Mouse (Mus musculus): ENCODE data around the gene Abi1. TPM values are rescaled to one million over a fixed set of nuclear protein-coding genes. Genes with fewer than 3 reads are reported as not detected.

The Abi1 gene
- 51.8 and 52.9 TPM in 2 replicates for polyA plus RNA-seq (2015; fragmentation: Nextera tagmentation; extraction: Ambion mirVana)

GRCm38 (mm10) chr2:23040001-23040646, at the start of gene Abi1:
Gene Abi1 (minus strand): TSS chr2:23040241.
- Histone ChIP-seq H3K9me3 (no peaks in the 10 kb centered on the region), H3K36me3 (no peaks in the 10 kb centered on the region), H3K27me3 (no peaks in the 10 kb centered on the region), H3K4me1 (replicated peaks) (peaks cover 19% of the 10 kb centered on the region), H3K9ac (peak within 1 kb of the TSS; percentile 99), H3K27ac (peak within 1 kb of the TSS; percentile 98), H3K4me3 (peak within 1 kb of the TSS; percentile 98), H3K4me2 (peak within 1 kb of the TSS; percentile 76)
- ATAC-seq (ENCODE audit: low FRiP score), result peak; percentile 98
- 3% methylated on average over 24 of the region's 24 CpGs for WGBS

- Histone ChIP-seq H3K4me3 (no peak overlapping the region), H3K4me2 (no peak overlapping the region), H3K36me3 (peaks cover 73% of the 10 kb centered on the region), H3K27ac (no peak overlapping the region), H3K9me3 (no peaks in the 10 kb centered on the region), H3K9ac (no peak overlapping the region), H3K27me3 (no peaks in the 10 kb centered on the region), H3K4me1 (replicated peaks) (no peaks in the 10 kb centered on the region)
- 95% methylated on average over 8 of the region's 8 CpGs for WGBS
- ATAC-seq (ENCODE audit: low FRiP score), result no peak
These were observed 44.5 kb upstream of the Abi1 start for GRCm38 (mm10) chr2:23084540-23084939.

GRCm38 (mm10) chr2:23078588-23078987, 38.5 kb upstream of the Abi1 start:
- 96% methylated on average over 2 of the region's 2 CpGs for WGBS
- Histone ChIP-seq H3K4me2 (no peak overlapping the region), H3K9me3 (no peaks in the 10 kb centered on the region), H3K27me3 (no peaks in the 10 kb centered on the region), H3K9ac (no peak overlapping the region), H3K27ac (no peak overlapping the region), H3K4me1 (replicated peaks) (no peaks in the 10 kb centered on the region), H3K36me3 (peaks cover 73% of the 10 kb centered on the region), H3K4me3 (no peak overlapping the region)
- no peak for ATAC-seq (ENCODE audit: low FRiP score)

GRCm38 (mm10) chr2:23077693-23078092, 37.7 kb upstream of the Abi1 start:
- peaks cover 66% of the 10 kb centered on the region for H3K36me3 ChIP-seq

GRCm38 (mm10) chr2:23076783-23077182, 36.7 kb upstream of the Abi1 start:
- H3K36me3 ChIP-seq, result peaks cover 58% of the 10 kb centered on the region

More at GRCm38 (mm10) chr2:23077693-23078092, 37.7 kb upstream of the Abi1 start:
- no peak overlapping the region for H3K4me2 ChIP-seq
- no peak overlapping the region for H3K27ac ChIP-seq
- no peaks in the 10 kb centered on the region for H3K9me3 ChIP-seq
- H3K27me3 ChIP-seq, result no peaks in the 10 kb centered on the region
- WGBS, result 91% methylated on average over 5 of the region's 5 CpGs
- no peak overlapping the region for H3K9ac ChIP-seq
- ATAC-seq (ENCODE audit: low FRiP score), result no peak
- H3K4me3 ChIP-seq, result no peak overlapping the region
- H3K4me1 ChIP-seq (replicated peaks), result no peaks in the 10 kb centered on the region

GRCm38 (mm10) chr2:23075846-23076245, 35.8 kb upstream of the Abi1 start:
- no peak overlapping the region for H3K9ac ChIP-seq
- no peak for ATAC-seq (ENCODE audit: low FRiP score)
- no peak overlapping the region for H3K27ac ChIP-seq
- no peaks in the 10 kb centered on the region for H3K27me3 ChIP-seq
- peaks cover 7% of the 10 kb centered on the region; the same call in 1 of the 2 replicates for H3K4me1 ChIP-seq (replicated peaks)
- H3K36me3 ChIP-seq, result peaks cover 50% of the 10 kb centered on the region
- H3K4me3 ChIP-seq, result no peak overlapping the region
- H3K4me2 ChIP-seq, result no peak overlapping the region
- no peaks in the 10 kb centered on the region for H3K9me3 ChIP-seq

More at GRCm38 (mm10) chr2:23076783-23077182, 36.7 kb upstream of the Abi1 start:
- Histone ChIP-seq H3K9me3 (no peaks in the 10 kb centered on the region), H3K9ac (no peak overlapping the region), H3K4me3 (no peak overlapping the region), H3K27ac (no peak overlapping the region), H3K4me1 (replicated peaks) (peaks cover under 1% of the 10 kb centered on the region; the same call in 1 of the 2 replicates), H3K27me3 (no peaks in the 10 kb centered on the region), H3K4me2 (no peak overlapping the region)
- no peak for ATAC-seq (ENCODE audit: low FRiP score)

GRCm38 (mm10) chr2:23071406-23071805, 31.4 kb upstream of the Abi1 start:
- 53% methylated on average over 1 of the region's 1 CpGs for WGBS
- H3K36me3 ChIP-seq, result peaks cover 19% of the 10 kb centered on the region
- no peak overlapping the region for H3K9ac ChIP-seq
- H3K4me1 ChIP-seq (replicated peaks), result peaks cover 13% of the 10 kb centered on the region
- no peaks in the 10 kb centered on the region for H3K9me3 ChIP-seq
- no peak for ATAC-seq (ENCODE audit: low FRiP score)
- H3K4me3 ChIP-seq, result no peak overlapping the region
- H3K27me3 ChIP-seq, result no peaks in the 10 kb centered on the region
- H3K27ac ChIP-seq, result no peak overlapping the region
- H3K4me2 ChIP-seq, result no peak overlapping the region

- Histone ChIP-seq H3K27ac (no peak overlapping the region), H3K4me1 (replicated peaks) (peaks cover 13% of the 10 kb centered on the region), H3K9me3 (no peaks in the 10 kb centered on the region), H3K4me2 (0 out of 2 replicates have a peak overlapping the region, but pooled peaks have one; percentile 13), H3K4me3 (no peak overlapping the region), H3K9ac (no peak overlapping the region), H3K27me3 (no peaks in the 10 kb centered on the region), H3K36me3 (peaks cover 13% of the 10 kb centered on the region)
- WGBS, result 99% methylated on average over 2 of the region's 2 CpGs
- ATAC-seq (ENCODE audit: low FRiP score), result no peak
These were observed 30.4 kb upstream of the Abi1 start for GRCm38 (mm10) chr2:23070491-23070890.

- H3K9ac ChIP-seq, result peak overlapping the region; percentile 95
- H3K27ac ChIP-seq, result peak overlapping the region; percentile 98
- no peaks in the 10 kb centered on the region for H3K27me3 ChIP-seq
- peak overlapping the region; percentile 74 for H3K4me3 ChIP-seq
- peak; percentile 91 for ATAC-seq (ENCODE audit: low FRiP score)
- H3K4me2 ChIP-seq, result peak overlapping the region; percentile 97
- peaks cover 6% of the 10 kb centered on the region; the same call in 1 of the 2 replicates for H3K36me3 ChIP-seq
- H3K9me3 ChIP-seq, result no peaks in the 10 kb centered on the region
- WGBS, result under 1% methylated on average over 50 of the region's 50 CpGs
- H3K4me1 ChIP-seq (replicated peaks), result peaks cover 13% of the 10 kb centered on the region
These were observed 29.1 kb upstream of the Abi1 start for GRCm38 (mm10) chr2:23068894-23069744.

GRCm38 (mm10) chr2:23068370-23068737, 28.3 kb upstream of the Abi1 start:
- H3K9ac ChIP-seq, result peak overlapping the region; percentile 95
- peak overlapping the region; percentile 97 for H3K4me2 ChIP-seq
- no peaks in the 10 kb centered on the region for H3K27me3 ChIP-seq
- ATAC-seq (ENCODE audit: low FRiP score), result peak; percentile 79
- peaks cover 13% of the 10 kb centered on the region for H3K4me1 ChIP-seq (replicated peaks)
- no peaks in the 10 kb centered on the region for H3K9me3 ChIP-seq
- H3K36me3 ChIP-seq, result peaks cover 3% of the 10 kb centered on the region; the same call in 1 of the 2 replicates
- under 1% methylated on average over 21 of the region's 21 CpGs for WGBS
- H3K4me3 ChIP-seq, result peak overlapping the region; percentile 74
- peak overlapping the region; percentile 98 for H3K27ac ChIP-seq

GRCm38 (mm10) chr2:23067552-23068369, 27.7 kb upstream of the Abi1 start, which contains the start of gene Acbd5:
Gene Acbd5 (plus strand): TSS chr2:23068167.
- Histone ChIP-seq H3K9ac (peak within 1 kb of the TSS; percentile 95), H3K4me2 (peak within 1 kb of the TSS; percentile 97), H3K27me3 (no peaks in the 10 kb centered on the region), H3K9me3 (no peaks in the 10 kb centered on the region), H3K27ac (peak within 1 kb of the TSS; percentile 98), H3K4me3 (peak within 1 kb of the TSS; percentile 74), H3K4me1 (replicated peaks) (peaks cover 13% of the 10 kb centered on the region), H3K36me3 (peaks cover 2% of the 10 kb centered on the region; the same call in 1 of the 2 replicates)
- 2% methylated on average over 34 of the region's 34 CpGs for WGBS
- peak; percentile 96 for ATAC-seq (ENCODE audit: low FRiP score)

GRCm38 (mm10) chr2:23052523-23052922, 12.5 kb upstream of the Abi1 start:
- ATAC-seq (ENCODE audit: low FRiP score), result no peak
- no peaks in the 10 kb centered on the region for H3K4me1 ChIP-seq (replicated peaks)
- H3K27ac ChIP-seq, result no peak overlapping the region
- no peak overlapping the region for H3K4me2 ChIP-seq
- no peaks in the 10 kb centered on the region for H3K9me3 ChIP-seq
- H3K27me3 ChIP-seq, result no peaks in the 10 kb centered on the region; the same call in 1 of the 2 replicates
- H3K4me3 ChIP-seq, result no peak overlapping the region
- H3K36me3 ChIP-seq, result no peaks in the 10 kb centered on the region
- no peak overlapping the region for H3K9ac ChIP-seq
- WGBS, result 69% methylated on average over 6 of the region's 6 CpGs
